Mouse (Mus musculus): ENCODE results near the gene Srarp. TPM values are rescaled to one million over a fixed set of nuclear protein-coding genes. Genes with fewer than 3 reads are reported as not detected.

Srarp gene
- total RNA-seq, 4 experiments from 2014 or later: 0.32 to 0.54 (median 0.36) TPM; not detected in 1

DNA sequence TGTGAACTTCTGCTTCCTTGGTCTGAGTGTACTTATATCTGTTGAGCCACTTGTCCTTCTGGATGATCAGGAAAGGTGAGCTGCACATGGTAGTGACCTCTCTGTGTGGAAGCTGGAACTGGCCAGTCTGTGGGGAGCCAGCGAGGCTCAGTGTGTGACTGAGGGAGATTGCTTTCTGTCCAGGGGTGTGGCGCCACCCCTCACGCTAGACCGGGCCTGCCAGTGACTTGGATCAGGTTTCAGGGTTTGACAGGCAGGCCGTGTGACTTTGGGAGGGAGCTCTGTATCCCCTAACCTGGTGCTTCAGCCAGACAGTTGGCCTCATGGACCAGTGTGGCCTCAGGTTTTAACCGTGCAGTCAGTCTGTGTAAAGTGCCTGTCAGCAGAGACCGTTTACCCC is 22.3 kb upstream of the Srarp start:
- DNase-seq (ENCODE audit: low spot score in 2 of 2): peak; percentile 74 to 84

DNA sequence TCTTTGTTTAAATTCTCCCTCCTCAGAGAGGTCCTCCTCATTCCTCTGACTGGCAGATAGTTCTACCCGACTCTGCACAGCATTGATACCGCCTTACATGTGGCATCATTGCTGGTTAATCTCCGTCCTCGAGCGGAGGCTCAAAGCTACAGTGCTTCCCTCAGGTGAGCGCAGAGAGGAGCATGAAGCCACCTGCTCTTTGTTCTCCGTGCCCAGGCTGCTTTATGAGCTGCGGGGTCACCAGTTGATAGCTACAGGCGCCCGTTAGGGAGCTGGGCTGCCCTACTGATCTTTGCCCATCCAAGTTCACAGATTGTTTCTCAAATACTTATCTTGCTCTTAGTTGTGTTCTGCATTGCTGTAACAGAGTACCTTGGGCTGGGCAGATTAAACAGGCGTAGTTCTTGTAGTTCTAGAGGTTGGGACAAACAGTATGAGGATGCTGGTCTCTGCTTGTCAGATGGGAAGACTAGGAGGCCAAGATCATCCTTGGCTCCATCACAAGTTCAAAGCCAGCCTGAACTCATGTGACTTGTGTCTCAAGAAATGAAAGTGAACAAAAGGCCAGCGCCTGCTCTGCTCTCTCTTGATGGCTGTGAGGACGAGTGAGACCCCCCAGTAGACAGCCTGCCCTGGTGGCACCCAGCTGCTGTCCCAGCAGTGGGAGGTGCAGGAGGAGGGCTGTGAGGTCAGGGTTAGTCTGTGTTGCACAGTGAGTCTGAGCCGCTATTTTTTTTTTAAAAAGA is 20.5 kb upstream of the Srarp start:
- DNase-seq (ENCODE audit: low spot score in 2 of 2): no peak

DNA sequence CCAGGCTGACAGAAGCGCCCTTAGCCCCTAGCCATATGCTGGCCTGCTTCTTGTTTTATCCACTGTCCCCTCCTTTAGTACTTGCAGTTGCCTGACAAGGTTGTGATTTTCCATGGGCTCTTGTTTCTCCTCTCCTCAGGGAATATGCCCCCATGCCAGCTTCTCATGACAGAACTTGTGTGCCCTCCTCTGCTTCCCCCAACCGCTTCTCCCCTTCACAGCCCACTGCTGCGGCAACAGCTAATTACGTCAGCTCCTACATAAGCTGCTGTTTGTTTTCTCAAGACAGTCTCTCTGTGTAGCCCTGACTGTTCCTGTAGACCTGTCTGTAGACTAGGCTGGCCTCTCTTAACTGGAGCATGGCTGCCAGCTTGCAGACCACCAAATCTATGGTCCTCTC is 19.6 kb upstream of the Srarp start:
- no peak for DNase-seq (ENCODE audit: low spot score in 2 of 2)

DNA sequence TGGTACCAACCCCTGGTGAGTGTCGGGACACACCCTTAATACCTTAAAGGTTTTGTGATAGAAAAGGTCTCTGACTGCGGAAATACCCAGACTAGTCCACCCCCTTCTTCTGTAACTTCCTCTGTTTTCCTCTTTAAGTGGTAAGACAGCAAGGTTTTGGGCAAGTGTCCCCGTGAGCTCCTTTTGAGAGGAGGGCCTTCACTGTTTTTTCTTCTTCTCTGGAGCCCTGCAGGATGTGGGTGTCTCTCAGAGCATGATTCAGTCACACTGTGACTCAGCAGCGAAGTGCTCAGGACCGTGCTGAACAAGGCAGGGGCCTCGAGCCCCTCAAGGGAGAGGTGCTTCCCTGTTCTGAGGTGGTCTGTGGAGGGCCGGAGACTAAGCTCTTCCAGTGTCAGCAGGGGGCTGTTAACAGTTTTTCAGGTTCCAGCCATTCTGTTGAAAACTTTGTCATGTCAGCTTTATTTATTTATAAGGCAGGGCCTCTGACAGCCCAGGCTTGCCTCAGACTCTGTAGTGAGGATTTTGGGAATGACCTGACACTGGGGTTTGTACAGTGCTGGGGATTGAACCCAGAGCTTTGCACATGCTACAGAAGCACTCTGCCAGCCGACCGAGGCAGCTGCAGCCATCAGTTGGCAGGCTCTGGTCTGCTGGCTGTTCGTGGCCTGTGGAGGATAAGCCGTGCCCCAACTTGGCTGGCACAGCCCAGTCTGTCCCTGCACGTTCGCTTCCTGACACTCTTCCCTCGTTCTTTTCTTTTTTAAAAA is 18.9 kb upstream of the Srarp start:
- no peak for DNase-seq (ENCODE audit: low spot score in 2 of 2)

DNA sequence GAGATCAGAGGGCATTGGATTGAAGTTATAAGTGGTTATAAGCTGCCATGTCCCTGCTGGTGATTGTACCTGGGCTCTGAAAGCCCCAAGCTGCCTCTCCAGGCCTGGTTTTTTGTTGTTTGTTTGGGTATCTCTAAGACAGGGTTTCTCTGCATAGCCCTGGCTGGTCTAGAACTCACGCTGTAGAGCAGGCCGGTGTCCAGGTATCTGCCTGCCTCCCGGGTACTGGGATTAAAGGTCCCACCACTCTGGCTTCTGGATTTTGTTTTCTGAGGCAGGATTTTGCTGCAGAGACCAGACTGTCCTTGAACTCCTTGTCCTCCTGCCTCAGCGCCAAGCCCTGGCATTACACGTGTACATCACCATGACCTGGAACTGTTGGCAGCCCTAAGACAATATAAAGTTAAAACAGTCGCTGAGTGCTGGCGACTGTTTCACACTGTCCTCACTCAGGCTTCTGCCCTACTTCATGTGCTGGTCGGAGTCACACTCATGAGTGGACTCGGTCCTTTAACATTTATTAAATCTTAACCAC is 16.1 kb upstream of the Srarp start:
- no peak for DNase-seq (ENCODE audit: low spot score in 2 of 2)

DNA sequence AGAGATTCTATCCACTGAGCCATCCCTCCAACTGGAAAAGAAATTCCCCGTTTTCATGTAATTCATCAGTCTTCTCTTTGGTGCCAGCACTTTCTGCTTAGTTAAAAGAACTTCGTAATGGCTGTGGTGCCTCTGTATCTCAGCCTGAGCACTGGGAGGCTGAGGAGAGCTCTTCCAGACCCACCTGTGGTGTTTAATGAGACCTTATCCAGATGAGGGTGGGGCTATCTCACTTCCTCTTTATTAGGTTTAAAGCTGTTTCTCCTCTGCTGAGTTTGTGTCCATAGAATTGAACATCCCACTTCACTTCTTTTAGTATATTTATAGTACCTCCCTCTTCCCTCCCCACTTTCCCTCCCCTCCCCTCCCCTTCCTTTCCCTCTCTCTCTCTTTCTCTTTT is 15.3 kb upstream of the Srarp start:
- no peak for DNase-seq (ENCODE audit: low spot score in 2 of 2)

DNA sequence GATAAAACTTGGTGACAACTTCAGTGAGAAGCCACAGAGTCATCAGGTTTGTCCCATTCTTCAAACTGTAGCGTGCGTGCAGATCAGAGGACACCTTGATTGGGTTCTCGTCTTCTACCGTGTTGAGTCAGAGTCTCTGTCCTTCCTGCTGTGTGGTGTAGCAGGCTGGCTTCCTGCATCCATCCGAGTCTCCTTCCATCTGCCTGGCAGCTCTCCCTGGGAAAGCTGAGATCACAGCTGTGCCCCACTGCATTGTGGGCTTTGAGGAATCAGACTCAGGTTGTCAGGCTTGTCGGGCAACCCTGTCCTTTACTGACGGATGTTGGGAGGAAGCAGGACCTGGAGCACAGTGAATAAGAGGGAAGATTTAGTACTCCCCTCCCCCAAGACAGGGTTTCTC is 10.3 kb upstream of the Srarp start:
- no peak for DNase-seq (ENCODE audit: low spot score in 2 of 2)

DNA sequence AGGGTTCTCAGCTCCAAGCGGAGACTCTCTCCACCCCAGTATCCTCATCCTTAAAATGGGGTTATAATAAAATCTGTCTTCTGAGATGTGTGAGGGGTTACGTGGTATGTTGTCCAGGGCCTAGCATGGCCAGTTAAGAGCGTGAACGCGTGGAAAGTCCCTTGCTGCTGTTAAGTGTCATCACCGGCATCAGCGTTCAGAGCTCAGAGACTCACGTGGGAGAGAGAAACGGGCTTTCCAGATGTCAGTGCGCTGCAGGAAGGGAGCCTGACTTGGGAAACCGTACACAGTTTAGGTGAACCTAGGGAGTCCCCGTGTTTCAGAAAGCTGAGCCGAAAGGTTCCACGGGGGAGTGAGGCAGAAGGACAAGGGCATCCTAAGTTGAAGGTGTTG is 9.4 kb upstream of the Srarp start:
- DNase-seq (ENCODE audit: low spot score in 2 of 2): no peak

DNA sequence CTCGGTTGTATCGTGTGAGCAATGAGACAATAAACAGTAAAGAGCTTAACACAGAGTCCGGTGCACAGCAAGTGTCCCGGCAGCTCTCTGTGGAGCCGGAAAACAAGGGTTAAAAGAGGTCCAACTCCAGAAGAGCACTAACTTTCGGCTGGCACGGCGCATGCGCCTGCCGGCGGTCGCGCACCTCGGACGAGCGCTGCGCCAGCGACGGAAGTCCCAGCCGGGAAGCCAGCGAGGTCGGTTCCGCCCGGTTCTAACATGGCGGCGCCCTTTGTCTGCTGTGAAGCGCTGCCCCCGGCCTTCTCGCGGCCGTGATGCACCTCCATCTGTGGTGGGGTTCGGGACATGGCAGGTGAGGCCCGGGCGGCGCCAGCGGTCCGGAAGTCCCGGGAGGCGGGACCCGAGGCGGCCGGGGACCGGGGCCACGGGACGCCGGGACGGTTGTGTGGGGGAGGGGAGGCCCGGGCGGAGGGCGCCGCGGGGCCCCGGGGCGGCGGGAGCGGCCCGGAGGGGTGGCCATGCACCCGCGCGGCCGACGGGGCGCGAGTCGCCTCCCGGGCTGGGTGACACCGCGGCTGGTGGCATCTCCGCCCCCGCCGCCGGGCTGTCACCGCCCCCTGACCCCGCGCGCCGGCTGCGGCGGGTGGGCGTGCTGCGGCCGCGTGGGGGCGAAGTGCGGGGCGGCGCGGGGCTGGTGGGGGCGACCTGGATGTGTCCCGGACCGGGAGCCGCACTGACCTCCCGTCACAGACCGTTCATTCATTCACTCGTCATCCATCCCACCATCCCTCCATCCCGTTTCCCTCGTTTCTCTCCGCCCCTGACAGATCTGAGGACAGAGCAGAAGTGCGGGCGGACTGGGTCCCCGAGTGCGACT is 8.8 kb upstream of the Srarp start, which contains the start of gene Zbtb17:
Zbtb17 (plus strand) TSS at position 204 of the 877 bp plus-strand sequence.
- DNase-seq (ENCODE audit: low spot score in 2 of 2): peak; percentile 74 to 85

DNA sequence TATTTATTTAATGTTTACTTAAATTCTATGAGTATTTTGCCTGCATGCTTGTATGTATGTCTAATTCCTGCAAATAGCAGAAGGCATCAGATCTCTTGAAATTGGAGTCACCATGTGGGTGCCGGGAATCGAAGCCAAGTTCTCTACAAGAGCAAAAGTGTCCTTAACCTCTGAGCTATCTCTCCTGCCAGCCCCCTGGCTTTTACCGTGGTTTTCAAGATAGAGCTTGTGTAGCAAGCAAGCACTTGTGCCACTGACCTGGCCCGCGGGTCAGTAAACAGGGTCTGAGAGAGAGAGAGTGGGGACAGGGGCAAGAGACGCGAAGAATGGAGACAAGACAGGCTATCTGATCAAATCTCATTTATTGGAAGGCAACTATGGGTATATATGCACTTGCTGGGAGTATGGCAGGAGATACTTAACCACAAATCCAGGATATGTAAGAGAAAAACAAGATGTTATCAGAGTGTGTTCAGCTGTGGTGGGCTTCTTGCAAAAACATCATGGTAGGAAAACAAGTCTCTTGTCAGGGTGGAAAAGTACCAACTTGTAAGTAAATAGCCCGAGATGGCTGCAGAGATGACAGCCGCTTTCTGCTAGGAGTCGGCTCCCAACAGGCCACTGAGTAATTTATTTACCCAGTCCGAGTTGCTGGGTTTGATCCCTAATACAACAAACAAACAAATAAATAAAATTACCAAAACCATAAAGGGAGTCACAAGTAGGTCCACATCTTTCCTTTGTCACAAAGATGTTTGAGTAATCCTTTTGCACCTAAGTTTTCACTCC is 7.9 kb upstream of the Srarp start:
- no peak for DNase-seq (ENCODE audit: low spot score in 2 of 2)

DNA sequence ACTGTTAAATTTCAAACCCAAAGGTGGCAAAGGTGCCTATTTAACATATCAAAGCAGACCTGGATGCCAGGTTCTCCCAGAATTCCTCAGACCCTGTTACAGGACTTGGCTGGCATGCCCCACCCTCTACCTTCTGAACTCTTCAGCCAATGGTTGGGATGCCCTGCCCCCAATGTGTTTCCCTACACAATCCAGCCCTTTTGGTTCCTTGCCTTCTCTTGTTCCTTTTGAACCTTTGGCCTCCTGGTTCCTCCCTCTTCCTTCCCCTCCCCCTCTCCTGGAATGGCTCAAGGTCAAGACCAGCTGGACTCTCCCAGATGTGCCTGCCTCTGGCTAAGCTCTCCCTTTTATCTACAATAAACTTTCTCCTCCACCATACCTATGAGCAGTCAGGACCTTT is 5.0 kb upstream of the Srarp start:
- DNase-seq (ENCODE audit: low spot score in 2 of 2): no peak

DNA sequence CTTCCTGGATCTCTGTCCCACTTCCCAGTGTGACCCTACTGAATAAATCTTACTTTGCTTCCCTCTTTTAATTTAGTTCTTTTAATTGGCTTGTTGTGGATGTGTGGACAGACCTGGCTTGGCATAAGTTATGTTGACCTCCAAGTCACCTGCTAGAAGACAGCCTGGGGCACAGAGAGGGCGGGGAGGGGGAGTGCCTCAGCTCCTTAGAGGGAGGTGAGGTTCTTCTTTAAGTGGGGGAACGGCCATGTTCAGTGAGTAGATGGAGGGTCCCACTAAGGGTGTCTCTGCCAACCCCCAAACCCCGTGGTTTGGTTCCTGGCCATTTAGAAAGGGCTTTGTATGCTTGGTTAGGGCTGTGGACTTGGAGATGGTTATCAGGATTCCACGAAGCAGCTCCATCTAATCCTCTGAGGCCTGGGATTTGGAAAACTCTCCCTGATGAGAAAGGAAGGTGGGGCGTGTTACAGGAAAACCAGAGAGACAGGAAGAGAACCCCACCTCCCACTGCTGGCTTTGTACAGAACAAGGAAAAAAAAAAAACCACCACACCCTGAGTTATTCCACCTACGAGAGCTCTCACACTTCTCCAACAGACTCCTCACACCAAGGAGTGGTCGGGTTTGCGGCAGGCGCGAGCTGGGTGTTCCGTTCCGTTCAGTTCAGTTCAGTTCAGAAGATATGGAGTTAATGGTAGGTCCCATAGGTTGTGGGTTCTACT is 3.3 kb upstream of the Srarp start:
- DNase-seq (ENCODE audit: low spot score in 2 of 2): no peak

DNA sequence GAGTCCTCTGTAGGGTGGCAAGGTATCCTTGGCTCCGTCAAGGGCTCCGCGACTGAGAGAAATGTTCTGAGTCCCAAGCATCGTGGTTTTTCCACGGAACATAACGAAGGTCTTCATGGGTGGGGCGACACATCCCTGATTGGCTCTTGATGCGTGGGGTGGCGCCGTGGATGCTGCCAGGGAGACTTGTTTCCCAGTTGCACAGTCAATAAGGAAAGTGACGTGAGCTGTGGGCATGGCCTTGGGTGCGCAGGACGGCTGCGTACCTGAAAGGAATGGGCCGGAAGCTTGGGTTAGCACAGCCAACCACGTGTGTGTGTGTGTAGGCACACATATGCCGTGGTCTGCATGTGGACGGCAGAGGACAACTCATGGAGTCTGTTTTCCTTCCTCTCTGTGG is 2.7 kb downstream of the Srarp start:
- no peak for DNase-seq (ENCODE audit: low spot score in 2 of 2)

DNA sequence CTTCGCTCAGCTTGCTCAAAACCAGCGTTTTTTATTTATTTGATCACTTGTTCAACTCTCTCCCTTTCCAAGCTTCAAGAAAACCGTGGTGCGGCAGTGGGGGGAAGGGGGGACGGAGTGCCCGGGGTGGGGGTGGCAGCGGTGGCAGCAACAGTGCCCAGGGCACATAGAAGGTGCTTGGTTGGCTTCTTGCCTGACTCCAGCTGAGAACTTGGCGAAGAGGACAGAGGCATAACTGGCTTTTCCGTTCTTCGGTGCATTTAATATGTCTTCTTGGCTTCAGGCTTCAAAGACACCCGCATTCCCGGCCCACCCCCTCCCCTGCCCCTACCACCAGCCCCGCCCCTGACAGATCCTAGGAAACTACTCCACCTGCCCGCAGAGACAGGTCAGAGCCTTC is 3.2 kb downstream of the Srarp start:
- DNase-seq (ENCODE audit: low spot score in 2 of 2): no peak

DNA sequence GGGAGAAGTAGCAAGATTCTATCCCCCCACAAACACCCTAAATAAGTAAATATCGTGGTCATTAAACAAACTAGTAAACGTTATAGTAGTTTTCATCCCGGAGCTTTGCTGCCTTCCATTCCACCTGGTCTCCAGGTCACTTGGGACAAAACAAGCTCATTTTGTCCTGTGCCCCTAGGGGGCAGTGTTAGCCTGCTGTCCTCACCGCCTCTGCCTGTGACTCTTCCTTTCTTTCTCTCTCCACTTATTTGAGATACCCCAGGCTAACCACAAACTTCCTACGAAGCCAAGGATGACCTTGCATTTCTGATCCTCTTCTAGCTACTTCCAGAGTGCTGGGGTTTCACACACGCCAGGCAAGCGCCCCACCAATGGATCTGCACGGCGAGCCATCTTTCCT is 4.9 kb downstream of the Srarp start:
- peak; percentile 62 to 63 for DNase-seq (ENCODE audit: low spot score in 2 of 2)

DNA sequence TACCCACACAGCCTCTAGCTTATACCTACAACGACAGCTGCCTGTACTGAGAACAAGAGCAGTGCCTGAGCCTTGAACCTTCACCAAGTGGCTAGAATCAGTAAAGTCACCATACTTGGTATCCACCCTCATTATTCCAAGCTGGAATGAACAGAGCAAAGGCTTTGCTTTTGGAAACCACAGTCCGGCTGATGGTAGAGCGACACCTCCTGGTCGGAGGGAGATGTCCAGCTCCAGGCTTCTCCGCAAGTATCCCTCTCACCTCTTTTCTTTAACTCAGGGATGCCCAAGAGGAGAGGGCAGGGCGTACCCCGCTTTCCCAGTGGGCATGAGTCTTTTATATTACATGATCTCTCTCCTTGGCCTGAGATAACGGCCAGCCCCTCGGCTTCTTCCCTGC is 6.1 kb downstream of the Srarp start:
- DNase-seq (ENCODE audit: low spot score in 2 of 2): no peak

DNA sequence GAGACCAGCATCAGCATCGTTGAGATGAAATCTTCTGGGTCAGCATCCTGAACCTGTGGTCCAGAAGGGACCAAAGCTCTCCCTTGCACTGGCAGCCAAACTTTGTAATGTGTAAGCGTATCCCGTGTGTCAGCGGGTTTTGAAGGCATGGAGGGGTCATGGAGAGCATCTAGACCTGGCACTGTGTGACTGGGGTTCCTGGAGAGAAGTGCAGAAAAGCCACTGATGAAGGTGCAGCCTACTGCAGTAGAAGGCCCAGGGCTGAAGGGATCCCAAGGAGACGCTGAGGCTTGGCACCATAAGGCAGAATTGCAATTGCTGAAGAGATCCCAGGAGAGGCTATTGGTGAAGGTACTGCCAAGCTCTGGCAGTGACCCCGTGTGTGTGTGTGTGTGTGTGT is 6.5 kb downstream of the Srarp start:
- no peak for DNase-seq (ENCODE audit: low spot score in 2 of 2)

DNA sequence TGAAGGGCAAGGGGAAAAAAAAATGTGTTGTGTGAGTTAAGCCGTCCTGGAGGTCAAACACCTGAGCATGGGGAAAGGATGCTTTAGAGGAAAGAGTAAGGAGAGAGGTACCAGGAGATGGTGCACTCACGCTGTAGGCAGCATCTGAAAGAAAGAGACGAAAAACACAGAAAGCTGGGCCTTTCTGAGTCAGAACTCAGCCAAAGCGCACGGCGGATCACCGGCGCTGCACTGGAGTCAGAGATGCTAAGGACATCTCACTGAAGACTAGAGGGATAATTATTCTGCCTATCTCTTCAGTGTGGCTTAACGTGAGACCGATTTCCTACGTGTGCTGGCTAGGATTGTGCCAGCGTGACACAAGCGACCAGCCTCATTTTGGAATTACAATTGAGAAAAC is 8.0 kb downstream of the Srarp start:
- DNase-seq (ENCODE audit: low spot score in 2 of 2): no peak

DNA sequence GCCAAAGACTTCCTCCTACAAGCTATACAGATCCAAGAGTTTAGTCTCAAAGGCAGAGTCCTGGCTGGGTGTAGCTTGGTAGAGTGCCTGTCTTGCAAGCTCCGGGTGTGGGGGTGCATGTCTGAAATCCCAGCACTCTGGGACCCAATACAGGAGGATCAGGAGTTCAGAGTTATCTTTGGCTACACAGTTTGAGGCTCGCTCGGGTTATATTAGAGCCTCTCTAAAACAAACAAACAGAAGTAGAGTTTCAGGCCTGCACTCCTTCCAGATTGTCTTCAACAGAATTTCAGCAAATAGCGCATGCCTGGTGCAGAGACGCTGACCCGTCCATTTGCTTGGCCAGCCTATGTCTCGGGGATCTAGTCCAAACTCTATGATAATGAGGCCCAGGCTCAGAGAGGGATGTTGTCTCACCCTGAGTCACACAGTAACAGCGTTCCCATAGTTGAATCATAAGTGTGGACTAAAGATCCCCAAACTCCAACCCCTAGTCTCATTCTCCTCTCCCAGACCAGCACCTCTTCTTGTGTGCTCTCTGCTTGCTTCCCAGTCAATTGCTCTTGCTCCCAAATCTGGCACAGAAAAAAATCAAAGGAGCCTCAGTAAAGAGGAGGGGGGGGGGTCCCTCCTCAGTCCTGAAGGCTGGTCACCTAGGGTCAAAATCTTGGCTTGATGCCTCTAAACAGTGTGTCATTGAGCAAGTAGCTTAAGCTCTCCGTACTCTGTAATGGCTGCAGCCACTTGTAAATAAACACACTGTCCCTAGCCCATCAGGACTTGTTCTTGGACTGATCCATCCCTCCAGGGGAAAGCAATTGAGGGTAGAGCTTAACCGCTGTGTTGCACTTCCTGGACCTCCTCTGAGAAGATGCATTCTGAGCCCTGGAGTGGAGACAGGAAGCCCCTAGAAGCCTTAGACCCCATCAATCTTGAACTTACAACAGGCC is 8.8 kb downstream of the Srarp start:
- DNase-seq (ENCODE audit: low spot score in 2 of 2): no peak

Data from gastrocnemius, adult 8-10 months (tissue).